Mouse (Mus musculus) cerebellum, adult 2 months (tissue): ENCODE data around the gene Flrt2.

ENCODE experiments used
- CTCF ChIP-seq: fragments of 200-500 bp; IDR thresholded peaks from 2 replicates; pipeline ENCODE4 v1.5.1; 2011; ENCODE audit warnings: low read depth, mild to moderate bottlenecking, control low read depth, low read length, moderate library complexity, borderline replicate concordance; ENCODE audit not compliant: insufficient read depth
- POLR2A ChIP-seq: fragments of 200-500 bp; IDR thresholded peaks from 2 replicates; pipeline ENCODE4 v1.6.1; 2011; ENCODE audit warnings: low read length, control low read depth, borderline replicate concordance; ENCODE audit not compliant: insufficient read depth

- TF ChIP-seq CTCF (no peak), POLR2A (no peak)
These were observed 9.6 kb downstream of the Flrt2 start for GRCm38 (mm10) chr12:95701580-95701979.
